Mouse (Mus musculus): ENCODE data around the gene Gm11639. TPM values are rescaled to one million over a fixed set of nuclear protein-coding genes. Genes with fewer than 3 reads are reported as not detected.

Gene Gm11639
- total RNA-seq (2021), result 1 to 10 TPM in 1 of 2 experiments, under 1 TPM in 1; 0.79 to 1.3 TPM
- long read RNA-seq, experiment 1, partial matches to known transcripts, result 0 of 2 reads
- long read RNA-seq, experiment 1, other reads (novel, unspliced or antisense), result 2 of 2 reads
- long read RNA-seq, experiment 2, result 0 reads

DNA sequence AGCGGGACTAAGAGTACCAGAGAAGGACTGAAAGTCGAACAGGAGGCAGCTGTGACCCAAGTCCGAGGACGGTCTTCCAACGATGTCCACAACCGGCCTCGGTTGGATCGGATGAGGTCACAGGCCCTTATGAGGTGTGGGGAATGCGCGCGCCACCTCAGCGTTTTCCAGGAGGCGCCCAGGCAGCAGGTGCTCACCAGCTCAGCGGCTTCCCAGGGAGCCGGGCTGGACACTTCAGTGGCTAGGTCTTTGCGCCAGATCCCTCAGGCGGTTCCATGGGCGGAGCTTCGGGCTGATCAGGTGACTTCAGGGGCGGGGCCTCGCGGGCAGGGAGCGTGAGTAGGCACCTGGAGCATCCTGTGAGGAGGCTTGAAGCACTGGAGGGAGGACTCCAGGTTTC, at the start of gene Gm11639:
TSS of gene Gm11639 (plus strand) at position 160 of the 400 bp plus-strand sequence.
- no peak for TF ChIP-seq CTCF (IDR thresholded peaks at IDR 0.05)
- Histone ChIP-seq H3K4me3 (no peak within 1 kb of the TSS), H3K27ac (no peak within 1 kb of the TSS)
- intact Hi-C loops (cut with DNase I), result no loop called here
- no peak for DNase-seq (ENCODE audit: extremely low spot score in 1 of 2, low spot score in 2 of 2)

DNA sequence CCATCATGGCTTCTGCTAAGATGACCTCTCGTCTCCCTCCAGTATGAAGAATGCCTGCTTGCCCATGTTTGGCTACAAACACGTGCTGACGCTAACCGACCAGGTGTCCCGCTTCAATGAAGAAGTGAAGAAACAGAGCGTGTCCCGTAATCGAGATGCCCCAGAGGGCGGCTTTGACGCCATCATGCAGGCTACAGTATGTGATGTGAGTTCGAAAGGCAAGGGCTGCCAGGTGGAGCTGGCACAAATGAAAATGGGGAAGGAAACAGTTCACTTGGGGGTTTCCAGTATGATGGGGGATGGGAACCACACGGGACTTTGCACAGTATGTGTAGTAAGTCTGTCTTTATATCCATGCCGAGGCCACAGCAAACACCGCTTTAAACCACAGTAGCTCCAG, 48.5 kb upstream of the Gm11639 start:
- Histone ChIP-seq H3K27ac (no peak overlapping the region), H3K4me3 (no peak overlapping the region)
- intact Hi-C loops (cut with DNase I), result no loop called here
- TF ChIP-seq CTCF (IDR thresholded peaks at IDR 0.05), result no peak
- no peak for DNase-seq (ENCODE audit: extremely low spot score in 1 of 2, low spot score in 2 of 2)

GRCm38 (mm10) chr11:104638006-104638405, 47.5 kb upstream of the Gm11639 start:
- H3K4me3 ChIP-seq, result no peak overlapping the region
- TF ChIP-seq CTCF (IDR thresholded peaks at IDR 0.05), result no peak
- no peak for DNase-seq (ENCODE audit: extremely low spot score in 1 of 2, low spot score in 2 of 2)
- no peak overlapping the region for H3K27ac ChIP-seq
- intact Hi-C loops (cut with DNase I), result no loop called here

DNA sequence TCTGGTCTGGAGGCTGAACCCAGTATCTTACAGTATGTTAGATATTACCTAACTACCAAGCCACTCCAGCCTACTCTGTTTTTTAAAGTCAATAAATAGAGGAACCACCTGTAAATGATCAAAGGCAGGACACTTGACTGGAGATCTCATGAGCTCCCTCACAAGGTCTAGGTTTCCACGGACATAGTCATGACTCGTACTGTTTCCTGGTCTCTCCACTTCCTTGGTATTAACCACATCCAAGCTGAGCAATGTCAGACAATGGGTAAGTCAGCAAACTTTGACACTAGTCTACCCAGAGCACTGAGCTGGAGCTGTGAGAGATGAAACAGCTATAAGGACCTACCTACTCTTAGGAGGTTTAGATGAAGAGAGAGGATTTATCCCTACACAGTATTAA, 46.6 kb upstream of the Gm11639 start:
- DNase-seq (ENCODE audit: extremely low spot score in 1 of 2, low spot score in 2 of 2), result no peak
- Histone ChIP-seq H3K4me3 (no peak overlapping the region), H3K27ac (no peak overlapping the region)
- intact Hi-C loops (cut with DNase I), result no loop called here
- TF ChIP-seq CTCF (IDR thresholded peaks at IDR 0.05), result no peak

DNA sequence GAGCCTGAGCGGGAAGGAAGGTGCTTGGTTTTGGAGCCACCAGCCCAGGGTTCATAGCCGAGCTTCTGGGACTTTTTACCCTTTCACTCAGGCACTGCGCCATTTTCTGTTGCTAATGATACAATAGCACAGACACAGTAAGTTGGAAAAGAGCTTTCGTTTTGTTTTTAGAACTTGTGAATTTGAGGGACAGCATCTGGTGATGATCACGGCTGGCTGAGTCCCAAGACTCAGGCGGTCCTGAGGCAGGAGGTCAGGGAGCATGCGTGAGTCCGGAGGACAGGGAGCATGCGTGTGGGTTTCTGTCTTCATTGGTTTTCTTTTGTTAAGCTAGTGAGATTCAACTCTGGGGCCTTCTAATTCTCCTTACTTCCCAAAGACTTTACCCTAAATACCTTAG, 45.9 kb upstream of the Gm11639 start:
- TF ChIP-seq CTCF (IDR thresholded peaks at IDR 0.05), result no peak
- no peak overlapping the region for H3K4me3 ChIP-seq
- H3K27ac ChIP-seq, result no peak overlapping the region
- DNase-seq (ENCODE audit: extremely low spot score in 1 of 2, low spot score in 2 of 2), result no peak
- intact Hi-C loops (cut with DNase I), result no loop called here

DNA sequence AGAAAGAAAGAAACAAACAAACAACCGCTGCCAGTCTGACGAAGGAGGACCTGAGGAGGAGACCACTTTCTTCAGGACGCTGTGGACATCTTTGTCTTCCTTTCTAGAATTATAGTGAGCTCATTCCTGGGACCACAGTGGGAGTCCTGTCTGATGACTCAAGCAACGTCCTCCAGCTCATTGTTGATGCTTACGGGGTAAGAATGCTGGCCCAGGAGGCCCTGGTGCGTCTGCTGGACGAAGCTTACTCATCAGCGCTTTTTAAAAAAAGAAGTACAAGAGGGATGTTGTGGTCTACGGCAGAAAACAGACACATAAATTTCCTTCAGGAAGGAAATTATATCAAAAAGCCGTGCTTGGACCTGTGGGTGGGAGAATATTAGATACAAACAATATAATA, 44.6 kb upstream of the Gm11639 start:
- DNase-seq (ENCODE audit: extremely low spot score in 1 of 2, low spot score in 2 of 2), result no peak
- intact Hi-C loops (cut with DNase I), result no loop called here
- Histone ChIP-seq H3K4me3 (no peak overlapping the region), H3K27ac (no peak overlapping the region)
- no peak for TF ChIP-seq CTCF (IDR thresholded peaks at IDR 0.05)

DNA sequence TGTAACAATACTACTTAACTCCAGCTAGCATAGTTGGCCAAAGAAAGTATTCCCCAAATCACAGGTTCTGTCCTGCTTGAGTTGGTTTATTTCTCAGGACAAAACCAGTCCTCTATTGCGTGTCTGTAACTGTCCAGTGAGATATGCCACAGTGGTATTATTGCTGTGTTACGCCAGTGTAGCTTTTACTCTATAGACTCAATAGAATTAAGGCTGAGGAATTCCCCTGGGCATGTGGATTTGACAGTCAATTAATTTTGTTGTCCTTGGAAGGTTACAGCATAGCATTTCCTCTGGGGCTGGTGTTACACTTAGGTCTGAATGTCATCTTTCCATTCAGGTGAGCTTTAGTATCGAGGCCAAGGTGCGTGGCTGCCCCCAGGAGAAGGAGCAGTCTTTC, 42.3 kb upstream of the Gm11639 start:
- H3K27ac ChIP-seq, result no peak overlapping the region
- DNase-seq (ENCODE audit: extremely low spot score in 1 of 2, low spot score in 2 of 2), result no peak
- intact Hi-C loops (cut with DNase I), result no loop called here
- H3K4me3 ChIP-seq, result no peak overlapping the region
- TF ChIP-seq CTCF (IDR thresholded peaks at IDR 0.05), result no peak

DNA sequence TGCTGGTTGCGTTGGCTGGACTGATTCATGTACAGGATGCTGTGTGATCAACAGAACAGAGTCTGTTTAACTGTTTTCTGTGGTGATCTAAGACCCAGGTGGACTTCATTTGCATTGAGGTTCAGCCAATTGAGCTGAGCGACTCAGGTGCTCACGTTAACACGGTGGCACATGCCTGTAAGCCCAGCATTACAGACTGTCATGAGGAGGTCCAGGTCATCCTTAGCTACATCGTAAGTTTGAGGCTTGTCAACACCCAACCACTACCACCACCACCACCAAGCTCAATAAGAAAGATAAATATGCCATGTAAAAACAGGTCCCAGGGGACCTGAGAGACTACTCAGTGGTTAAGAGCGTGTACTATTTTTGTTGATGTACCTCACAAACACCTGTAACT, 40.1 kb upstream of the Gm11639 start:
- Histone ChIP-seq H3K27ac (no peak overlapping the region), H3K4me3 (no peak overlapping the region)
- TF ChIP-seq CTCF (IDR thresholded peaks at IDR 0.05), result no peak
- DNase-seq (ENCODE audit: extremely low spot score in 1 of 2, low spot score in 2 of 2), result no peak
- intact Hi-C loops (cut with DNase I), result no loop called here

- DNase-seq (ENCODE audit: extremely low spot score in 1 of 2, low spot score in 2 of 2), result no peak
- Histone ChIP-seq H3K27ac (no peak overlapping the region), H3K4me3 (no peak overlapping the region)
- no peak for TF ChIP-seq CTCF (IDR thresholded peaks at IDR 0.05)
- intact Hi-C loops (cut with DNase I), result no loop called here
Measured at GRCm38 (mm10) chr11:104646173-104646572, 39.3 kb upstream of the Gm11639 start.

DNA sequence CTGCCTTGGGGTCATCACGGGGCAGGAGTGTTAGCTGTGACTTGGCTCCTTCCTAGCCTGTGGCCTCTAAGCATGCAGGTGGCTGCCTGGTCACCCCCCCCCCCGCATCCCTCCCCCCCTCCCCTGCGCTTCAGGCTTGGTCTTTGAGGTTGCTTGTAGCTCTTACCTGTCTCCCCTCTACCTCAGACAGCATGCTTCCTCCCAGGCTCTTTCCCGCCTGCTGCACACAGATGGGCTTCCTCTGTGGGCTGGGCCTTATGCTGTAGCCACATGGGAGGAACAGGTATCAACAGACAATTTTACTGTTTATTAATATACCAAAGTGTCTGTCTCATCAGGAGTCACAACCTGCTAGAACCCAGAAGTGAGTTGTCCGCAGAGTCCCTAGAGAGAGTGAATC, 38.9 kb upstream of the Gm11639 start:
- intact Hi-C loops (cut with DNase I), result no loop called here
- no peak for DNase-seq (ENCODE audit: extremely low spot score in 1 of 2, low spot score in 2 of 2)
- TF ChIP-seq CTCF (IDR thresholded peaks at IDR 0.05), result no peak
- Histone ChIP-seq H3K27ac (no peak overlapping the region), H3K4me3 (no peak overlapping the region)

DNA sequence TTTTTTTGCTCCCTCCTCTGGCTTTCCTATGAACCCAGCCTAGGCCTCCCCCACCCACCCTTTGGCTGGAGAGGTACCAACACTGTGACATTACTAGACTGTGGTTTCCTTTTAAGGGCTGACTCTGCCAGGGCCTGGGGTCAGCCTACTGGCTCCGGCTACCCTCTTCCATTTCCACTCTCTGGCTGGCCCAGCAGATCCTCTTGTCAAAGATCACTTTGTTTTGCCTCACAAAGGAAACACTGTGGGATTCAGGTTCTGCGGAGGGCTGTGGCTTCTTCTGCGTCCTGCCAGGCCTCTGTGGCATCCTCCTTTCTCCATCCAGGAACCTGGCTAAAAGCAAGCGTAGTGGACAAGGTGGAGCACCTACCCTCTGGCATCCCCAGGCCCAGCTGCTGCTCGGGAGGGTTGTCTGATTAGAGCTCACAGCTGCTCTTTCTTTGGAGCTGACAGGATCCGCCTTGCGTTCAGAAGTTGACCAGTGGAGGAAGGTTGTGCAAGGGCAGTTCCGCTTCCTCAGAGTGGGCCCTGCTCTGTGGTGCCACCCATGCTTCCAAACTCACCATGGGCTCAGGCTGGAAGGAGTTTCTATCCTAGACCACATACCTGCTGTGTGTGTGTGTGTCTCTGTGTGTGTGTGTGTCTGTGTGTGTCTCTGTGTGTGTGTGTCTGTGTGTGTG, 38.2 kb upstream of the Gm11639 start:
- no peak for DNase-seq (ENCODE audit: extremely low spot score in 1 of 2, low spot score in 2 of 2)
- intact Hi-C loops (cut with DNase I), result no loop called here
- Histone ChIP-seq H3K27ac (peak overlapping the region; percentile 32; the same call in 1 of the 2 replicates), H3K4me3 (no peak overlapping the region)
- TF ChIP-seq CTCF (IDR thresholded peaks at IDR 0.05), result no peak

DNA sequence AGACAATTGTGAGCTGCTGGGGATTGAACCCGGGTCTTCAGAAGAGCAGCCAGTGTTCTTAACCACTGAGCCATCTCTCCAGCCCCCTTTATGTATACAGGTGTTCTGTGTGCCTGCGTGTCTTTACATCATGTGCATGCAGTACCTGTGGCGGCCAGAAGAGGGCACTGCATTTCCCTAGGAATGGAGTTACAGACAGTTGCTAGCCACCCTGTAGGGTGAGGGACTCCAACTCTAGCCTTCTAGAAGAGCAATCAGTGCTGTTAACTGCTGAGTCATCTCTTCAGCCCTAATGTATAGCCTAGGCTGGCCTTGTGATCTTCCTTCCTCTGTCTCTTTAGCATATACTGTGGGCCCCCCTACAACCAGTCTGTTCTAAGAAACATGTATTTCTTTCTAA, 36.9 kb upstream of the Gm11639 start:
- peak; percentile 59 for TF ChIP-seq CTCF (IDR thresholded peaks at IDR 0.05)
- intact Hi-C loops (cut with DNase I), result no loop called here
- DNase-seq (ENCODE audit: extremely low spot score in 1 of 2, low spot score in 2 of 2), result no peak

GRCm38 (mm10) chr11:104660599-104660998, 24.9 kb upstream of the Gm11639 start:
- no peak overlapping the region for H3K4me3 ChIP-seq
- no peak overlapping the region for H3K27ac ChIP-seq
- no peak for DNase-seq (ENCODE audit: extremely low spot score in 1 of 2, low spot score in 2 of 2)
- peak; percentile 21; the same call in 1 of the 2 replicates for TF ChIP-seq CTCF (IDR thresholded peaks at IDR 0.05)
- intact Hi-C loops (cut with DNase I), result no loop called here

More for the DNA sequence above, 36.9 kb upstream of the Gm11639 start:
- no peak overlapping the region for H3K4me3 ChIP-seq
- no peak overlapping the region for H3K27ac ChIP-seq
